Mouse (Mus musculus) ES-Bruce4 (cell line): ENCODE measurements around the gene Serpina1e.

Source experiments
- CTCF ChIP-seq: IDR thresholded peaks from one replicate; pipeline ENCODE4 v1.8.1; 2011; ENCODE audit warnings: low read depth, low read length
- EP300 ChIP-seq: IDR thresholded peaks from 2 replicates; pipeline ENCODE4 v1.6.1; 2011; ENCODE audit warnings: low read depth, low read length; ENCODE audit not compliant: insufficient read depth

GRCm38 (mm10) chr12:103989857-103990256 lies 31.1 kb upstream of the Serpina1e start, which contains the start of gene Serpina11:
- TF ChIP-seq CTCF = no peak
- no peak for TF ChIP-seq EP300
